Mouse (Mus musculus) G1E-ER4 (cell line): ENCODE data around the gene Zfp260. TPM values are rescaled to one million over a fixed set of nuclear protein-coding genes. Genes with fewer than 3 reads are reported as not detected.

ENCODE experiments used
- GATA1 ChIP-seq: IDR thresholded peaks from one replicate; pipeline ENCODE4 v1.8.0; 2012; ENCODE audit warnings: low read length, inconsistent platforms
- polyA plus RNA-seq: library from polyadenylated mRNA; stranded (reverse); fragments of >175 nt; gene quantifications from 2 replicates; pipeline ENCODE4 v1.2.3, GENCODE M21; 2012

Gene Zfp260
- polyA plus RNA-seq, 1 experiment, result 0.64 TPM

- TF ChIP-seq GATA1, result no peak
Observed at GRCm38 (mm10) chr7:30095551-30096125, 1.1 kb downstream of the Zfp260 start.

- TF ChIP-seq GATA1, result no peak
Observed at GRCm38 (mm10) chr7:30099297-30099696, 4.7 kb downstream of the Zfp260 start.

GRCm38 (mm10) chr7:30116076-30116475, 21.5 kb downstream of the Zfp260 start:
- no peak for TF ChIP-seq GATA1

- no peak for TF ChIP-seq GATA1
Observed at GRCm38 (mm10) chr7:30121308-30122187, 27.0 kb downstream of the Zfp260 start, which contains the start of gene Zfp382. TSS of gene Zfp382 (plus strand) at chr7:30121942.

- TF ChIP-seq GATA1, result no peak
Observed at GRCm38 (mm10) chr7:30122188-30122530, 27.6 kb downstream of the Zfp260 start.

- no peak for TF ChIP-seq GATA1
Observed at GRCm38 (mm10) chr7:30129900-30130299, 35.3 kb downstream of the Zfp260 start.

GRCm38 (mm10) chr7:30132396-30132795, 37.8 kb downstream of the Zfp260 start:
- TF ChIP-seq GATA1, result no peak

- no peak for TF ChIP-seq GATA1
Observed at GRCm38 (mm10) chr7:30136826-30137225, 42.2 kb downstream of the Zfp260 start.

GRCm38 (mm10) chr7:30143170-30143554, 48.6 kb downstream of the Zfp260 start:
- no peak for TF ChIP-seq GATA1

- no peak for TF ChIP-seq GATA1
Observed at GRCm38 (mm10) chr7:30143555-30144209, 49.1 kb downstream of the Zfp260 start.

- TF ChIP-seq GATA1, result no peak
Observed at GRCm38 (mm10) chr7:30147011-30147410, 52.4 kb downstream of the Zfp260 start.

GRCm38 (mm10) chr7:30154040-30154439, 59.5 kb downstream of the Zfp260 start:
- TF ChIP-seq GATA1, result no peak

GRCm38 (mm10) chr7:30155507-30155906, 60.9 kb downstream of the Zfp260 start:
- TF ChIP-seq GATA1, result no peak

Other genes with a start within 250 kb of the Zfp260 start
- gene Zfp940, start 241.1 kb upstream of the Zfp260 start, polyA plus RNA-seq, result 0.26 and 0.75 TPM in 2 replicates
- 0.29 and 0.35 TPM in 2 replicates for gene Zfp420, start 234.8 kb upstream of the Zfp260 start, polyA plus RNA-seq
- gene Zfp27, start 188.2 kb upstream of the Zfp260 start, polyA plus RNA-seq, result 0.35 and 0.40 TPM in 2 replicates
- gene Zfp383, start 186.6 kb upstream of the Zfp260 start, polyA plus RNA-seq, result 0.03 TPM in 1 of 2 replicates, not detected in the other
- gene Zfp74, start 140.7 kb upstream of the Zfp260 start, polyA plus RNA-seq, result 17.1 and 22.9 TPM in 2 replicates
- 4.0 and 5.6 TPM in 2 replicates for gene Zfp568, start 110.8 kb upstream of the Zfp260 start, polyA plus RNA-seq
- not detected in 2 replicates for gene Zfp14, start 43.4 kb upstream of the Zfp260 start, polyA plus RNA-seq
- gene Zfp82, start 21.9 kb upstream of the Zfp260 start, polyA plus RNA-seq, result 0.17 and 0.26 TPM in 2 replicates
- not detected in 2 replicates for gene Gm26920, start 4.4 kb upstream of the Zfp260 start, polyA plus RNA-seq
- 2.5 and 3.4 TPM in 2 replicates for gene Zfp566, start 4.2 kb upstream of the Zfp260 start, polyA plus RNA-seq
- 4.1 and 5.5 TPM in 2 replicates for gene Zfp382, start 27.2 kb downstream of the Zfp260 start, polyA plus RNA-seq
- gene Zfp146, start 75.0 kb downstream of the Zfp260 start, polyA plus RNA-seq, result 8.2 and 19.8 TPM in 2 replicates
- gene Cox7a1, start 89.4 kb downstream of the Zfp260 start, polyA plus RNA-seq, result 8.3 and 9.2 TPM in 2 replicates
- 142 and 154 TPM in 2 replicates for gene Capns1, start 104.0 kb downstream of the Zfp260 start, polyA plus RNA-seq
- gene Polr2i, start 137.2 kb downstream of the Zfp260 start, polyA plus RNA-seq, result 126 and 136 TPM in 2 replicates
- gene Tbcb, start 137.5 kb downstream of the Zfp260 start, polyA plus RNA-seq, result 68.1 and 70.9 TPM in 2 replicates
- 0.15 TPM in 1 of 2 replicates, not detected in the other for gene Ovol3, start 140.9 kb downstream of the Zfp260 start, polyA plus RNA-seq
- gene Thap8, start 185.3 kb downstream of the Zfp260 start, polyA plus RNA-seq, result 0.12 and 0.26 TPM in 2 replicates
- 40.6 and 75.2 TPM in 2 replicates for gene Wdr62, start 185.6 kb downstream of the Zfp260 start, polyA plus RNA-seq
- gene Clip3, start 197.0 kb downstream of the Zfp260 start, polyA plus RNA-seq, result 0.24 TPM in 1 of 2 replicates, not detected in the other
- 59.9 and 74.5 TPM in 2 replicates for gene Alkbh6, start 213.9 kb downstream of the Zfp260 start, polyA plus RNA-seq
- gene Syne4, start 220.0 kb downstream of the Zfp260 start, polyA plus RNA-seq, result 7.1 and 8.8 TPM in 2 replicates
- 0.39 and 0.44 TPM in 2 replicates for gene E130208F15Rik, start 227.0 kb downstream of the Zfp260 start, polyA plus RNA-seq
- 23.4 and 30.5 TPM in 2 replicates for gene Sdhaf1, start 229.1 kb downstream of the Zfp260 start, polyA plus RNA-seq